Mouse (Mus musculus) cerebellum, postnatal 14 days (tissue): ENCODE results near the gene Tnfrsf26.

ENCODE experiments used
- DNase-seq, 2 experiments: peaks; one replicate each; pipeline ENCODE4 v3.0.0; 2021; ENCODE audit warnings: mixed read lengths in 2 of 2

Gene Tnfrsf26

GRCm38 (mm10) chr7:143599428-143600230 lies 28.9 kb downstream of the Tnfrsf26 start, which contains the start of gene Cars:
Cars (minus strand) TSS chr7:143600090.
- peak; percentile 92 to 94 for DNase-seq

GRCm38 (mm10) chr7:143594865-143595264 lies 33.7 kb downstream of the Tnfrsf26 start:
- peak in 1 of 2 experiments; percentile 26 for DNase-seq

- DNase-seq = no peak
These were observed 36.3 kb downstream of the Tnfrsf26 start for GRCm38 (mm10) chr7:143592255-143592654.

- peak; percentile 41 to 48 for DNase-seq
These were observed 40.5 kb downstream of the Tnfrsf26 start for GRCm38 (mm10) chr7:143588006-143588405.

- DNase-seq = no peak
These were observed 40.9 kb downstream of the Tnfrsf26 start for GRCm38 (mm10) chr7:143587586-143587985.

- DNase-seq = peak; percentile 60 to 83
These were observed 44.6 kb downstream of the Tnfrsf26 start for GRCm38 (mm10) chr7:143583956-143584355.

GRCm38 (mm10) chr7:143583025-143583424 lies 45.5 kb downstream of the Tnfrsf26 start:
- no peak for DNase-seq

- no peak for DNase-seq
These were observed 52.8 kb downstream of the Tnfrsf26 start for GRCm38 (mm10) chr7:143575751-143576150.

- no peak for DNase-seq
These were observed 62.9 kb downstream of the Tnfrsf26 start for GRCm38 (mm10) chr7:143565648-143566039.

- DNase-seq = no peak
These were observed 63.4 kb downstream of the Tnfrsf26 start for GRCm38 (mm10) chr7:143565015-143565647.

GRCm38 (mm10) chr7:143563787-143564186 lies 64.7 kb downstream of the Tnfrsf26 start:
- no peak for DNase-seq
